Mouse (Mus musculus) heart, postnatal 36 days (tissue): ENCODE data around the gene Qk. TPM values are rescaled to one million over a fixed set of nuclear protein-coding genes. Genes with fewer than 3 reads are reported as not detected.

Experiments
- DNase-seq, 2 experiments: peaks; one replicate each; pipeline ENCODE4 v3.0.0; 2021 to 2022
- intact Hi-C: fragments of 180-260 bp; cut with DNase I; formaldehyde crosslinking; loops from one replicate; pipeline ENCODE4 v1.15.1; 2025
- total RNA-seq, 2 experiments: library from RNA; stranded (reverse); gene quantifications; 2 replicates each; pipeline ENCODE4 v1.2.3; 2021

Qk gene
- 100 to 1,000 TPM; 419 to 431 TPM for total RNA-seq

GRCm38 (mm10) chr17:10319685-10320455, at the start of gene Qk:
Qk (minus strand) TSS chr17:10319854.
- DNase-seq, result peak; percentile 92 to 96
- intact Hi-C loops, result loop anchor here (1.0 to 10.0 kb wide), 8 partner anchors 15 to 1153 kb away; no protein-coding TSS in a partner anchor

- DNase-seq, result no peak
- intact Hi-C loops, result no loop called here
These were observed 47.4 kb upstream of the Qk start for GRCm38 (mm10) chr17:10367044-10367443.

- intact Hi-C loops, result no loop called here
- no peak for DNase-seq
These were observed 46.9 kb upstream of the Qk start for GRCm38 (mm10) chr17:10366577-10366976.

GRCm38 (mm10) chr17:10365501-10366482, 46.1 kb upstream of the Qk start:
- DNase-seq, result no peak
- intact Hi-C loops, result no loop called here

- intact Hi-C loops, result no loop called here
- DNase-seq, result no peak
These were observed 43.5 kb upstream of the Qk start for GRCm38 (mm10) chr17:10363151-10363550.

- intact Hi-C loops, result no loop called here
These were observed 42.2 kb upstream of the Qk start for GRCm38 (mm10) chr17:10361882-10362291.

GRCm38 (mm10) chr17:10360738-10361137, 41.1 kb upstream of the Qk start:
- no peak for DNase-seq
- intact Hi-C loops, result no loop called here

More at GRCm38 (mm10) chr17:10361882-10362291, 42.2 kb upstream of the Qk start:
- DNase-seq, result no peak

- DNase-seq, result peak; percentile 24 to 43
- intact Hi-C loops, result loop anchor here (2.0 kb wide), 1 partner anchor 31 kb away; no protein-coding TSS in a partner anchor
These were observed 39.8 kb upstream of the Qk start for GRCm38 (mm10) chr17:10359466-10359865.

- intact Hi-C loops, result no loop called here
- no peak for DNase-seq
These were observed 37.7 kb upstream of the Qk start for GRCm38 (mm10) chr17:10357348-10357747.

GRCm38 (mm10) chr17:10356294-10356693, 36.6 kb upstream of the Qk start:
- DNase-seq, result no peak
- intact Hi-C loops, result no loop called here

GRCm38 (mm10) chr17:10355746-10356145, 36.1 kb upstream of the Qk start:
- no peak for DNase-seq
- intact Hi-C loops, result no loop called here

GRCm38 (mm10) chr17:10338286-10338685, 18.6 kb upstream of the Qk start:
- no peak for DNase-seq
- intact Hi-C loops, result loop anchor here (5.0 to 10.0 kb wide), 4 partner anchors 34 to 507 kb away; partner anchors contain the start of genes Pacrg and Prkn

GRCm38 (mm10) chr17:10336558-10336957, 16.9 kb upstream of the Qk start:
- intact Hi-C loops, result loop anchor here (5.0 to 10.0 kb wide), 4 partner anchors 36 to 508 kb away; partner anchors contain the start of genes Pacrg and Prkn

GRCm38 (mm10) chr17:10335809-10336499, 16.3 kb upstream of the Qk start:
- no peak for DNase-seq
- intact Hi-C loops, result loop anchor here (1.0 to 10.0 kb wide), 5 partner anchors 16 to 509 kb away; partner anchors contain the start of genes Pacrg and Prkn

More at GRCm38 (mm10) chr17:10336558-10336957, 16.9 kb upstream of the Qk start:
- no peak for DNase-seq

- peak; percentile 75 to 82 for DNase-seq
- intact Hi-C loops, result loop anchor here (1.0 to 10.0 kb wide), 5 partner anchors 15 to 510 kb away; partner anchors contain the start of genes Pacrg and Prkn
These were observed 15.5 kb upstream of the Qk start for GRCm38 (mm10) chr17:10334957-10335690.

- no peak for DNase-seq
- intact Hi-C loops, result loop anchor here (10.0 kb wide), 2 partner anchors 410 to 510 kb away; partner anchors contain the start of genes Pacrg and Prkn
These were observed 14.8 kb upstream of the Qk start for GRCm38 (mm10) chr17:10334481-10334880.

- DNase-seq, result no peak
- intact Hi-C loops, result loop anchor here (10.0 kb wide), 2 partner anchors 411 to 511 kb away; partner anchors contain the start of genes Pacrg and Prkn
These were observed 13.7 kb upstream of the Qk start for GRCm38 (mm10) chr17:10333321-10333720.

- intact Hi-C loops, result loop anchor here (10.0 kb wide), 2 partner anchors 413 to 513 kb away; partner anchors contain the start of genes Pacrg and Prkn
- no peak for DNase-seq
These were observed 12.5 kb upstream of the Qk start for GRCm38 (mm10) chr17:10332127-10332526.

GRCm38 (mm10) chr17:10329461-10329860, 9.8 kb upstream of the Qk start:
- DNase-seq, result no peak
- intact Hi-C loops, result loop anchor here (2.0 kb wide), 1 partner anchor 29 kb away; no protein-coding TSS in a partner anchor
